In the genomic region with DNA sequence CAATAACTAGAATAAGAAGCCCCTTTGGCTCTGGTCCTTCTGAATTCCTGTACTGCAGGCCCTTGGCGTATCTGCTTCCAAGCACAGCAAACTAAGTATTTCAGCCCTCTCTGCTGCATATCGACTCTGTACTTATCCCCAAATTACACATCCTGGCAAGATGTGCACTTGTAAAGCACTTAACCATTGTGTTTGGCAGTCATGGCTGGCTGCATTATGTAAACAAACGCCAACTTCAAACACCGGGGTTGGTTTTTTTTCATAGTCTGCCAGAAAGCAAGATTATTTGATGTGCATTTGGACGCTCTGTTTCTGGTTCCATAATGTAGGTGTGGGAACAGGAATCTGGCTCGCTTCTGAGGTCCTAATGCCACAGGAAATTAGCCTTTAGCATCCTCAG, we compare ENCODE assay signal across 17 mouse cellular contexts.
DNase-seq lines count a peak whose midpoint lies in the region; ATAC-seq and TF ChIP-seq lines count a peak whose summit lies in the region.
"Had no signal": no experiment of that assay in that cellular context is flagged by ENCODE, and none has a peak within 500 bp of the region (broad histone marks: within the 10 kb centered on the region; RNA-seq: fewer than 3 reads in every experiment).

No protein-coding gene starts in this region.

- no peak for TF ChIP-seq CTCF in liver, adult 2 months (IDR thresholded peaks at IDR 0.05; ENCODE audit: low read depth, low read length)

- H3K4me2 ChIP-seq in forebrain, embryonic 14.5 days (ENCODE audit: low read length): no peak overlapping the region
- no peak overlapping the region for H3K4me2 ChIP-seq in forebrain, embryonic 15.5 days (replicated peaks)
- no peak overlapping the region for H3K4me2 ChIP-seq in liver, embryonic 12.5 days
- H3K4me2 ChIP-seq: forebrain, embryonic 12.5 days; heart, embryonic 13.5 days; hindbrain, embryonic 13.5 days had no signal

- intact Hi-C loops in heart, postnatal 36 days (cut with DNase I): no loop called here

- 54% methylated on average over 6 of the region's 6 CpGs for whole genome bisulfite sequencing in forebrain, embryonic 14.5 days
- WGBS in forebrain, embryonic 15.5 days: 43% methylated on average over 6 of the region's 6 CpGs
- 54% methylated on average over 6 of the region's 6 CpGs for WGBS in liver, adult 2 months
- WGBS in liver, embryonic 12.5 days (ENCODE audit: insufficient replicate concordance): 64% methylated on average over 6 of the region's 6 CpGs

- H3K9ac ChIP-seq in forebrain, embryonic 14.5 days (ENCODE audit: low read length): no peak overlapping the region
- no peak overlapping the region for H3K9ac ChIP-seq in forebrain, embryonic 15.5 days (replicated peaks)
- H3K9ac ChIP-seq in liver, adult 2 months (ENCODE audit: low read depth, low read length): no peak overlapping the region
- no peak overlapping the region for H3K9ac ChIP-seq in liver, embryonic 12.5 days
- H3K9ac ChIP-seq: forebrain, embryonic 12.5 days; heart, embryonic 13.5 days; hindbrain, embryonic 13.5 days had no signal

- ATAC-seq in forebrain, embryonic 14.5 days: no peak
- ATAC-seq in forebrain, embryonic 15.5 days (replicated peaks): no peak
- no peak for ATAC-seq in liver, embryonic 12.5 days
- ATAC-seq: activated CD4-positive, CD25-positive, alpha-beta regulatory T cell, adult 4 months; Patski had no signal

- no peak for TF ChIP-seq POLR2A in liver, adult 2 months (IDR thresholded peaks at IDR 0.05; ENCODE audit: extremely low read depth, insufficient read depth, low read length)

- no peaks in the 10 kb centered on the region for H3K79me2 ChIP-seq in liver, adult 2 months (ENCODE audit: control insufficient read depth, insufficient read depth, low read length)

- peaks cover 5% of the 10 kb centered on the region for H3K4me1 ChIP-seq in forebrain, embryonic 14.5 days (ENCODE audit: control insufficient read depth, insufficient read depth, low read length)
- peaks cover 4% of the 10 kb centered on the region for H3K4me1 ChIP-seq in forebrain, embryonic 15.5 days
- H3K4me1 ChIP-seq in liver, adult 2 months (ENCODE audit: control insufficient read depth, insufficient read depth, low read length): no peaks in the 10 kb centered on the region
- no peaks in the 10 kb centered on the region for H3K4me1 ChIP-seq in liver, embryonic 12.5 days
- H3K4me1 ChIP-seq: hindbrain, embryonic 13.5 days had no signal

- DNase-seq in forebrain, embryonic 14.5 days (ENCODE audit: low spot score): peak; percentile 67
- peak; percentile 25 for DNase-seq in liver, adult 2 months (ENCODE audit: extremely low read depth, low read depth, low spot score)
- peak; percentile 24 for DNase-seq in lung, postnatal 36 days
- DNase-seq in lung, postnatal 25 days (ENCODE audit: low spot score): no peak
- DNase-seq in heart, postnatal 36 days: no peak
- DNase-seq: adrenal gland, postnatal 14 days; cerebellum, adult 2 months; cerebellum, postnatal 10 days; gastrocnemius, adult 2 months; gastrocnemius, postnatal 25 days had no signal

- no peak overlapping the region for H3K27ac ChIP-seq in forebrain, embryonic 14.5 days (ENCODE audit: low read depth, low read length)
- H3K27ac ChIP-seq in forebrain, embryonic 15.5 days (replicated peaks): no peak overlapping the region
- no peak overlapping the region for H3K27ac ChIP-seq in liver, adult 2 months (replicated peaks; ENCODE audit: insufficient read depth, low read depth, low read length)
- no peak overlapping the region for H3K27ac ChIP-seq in liver, embryonic 12.5 days
- H3K27ac ChIP-seq: forebrain, embryonic 12.5 days; gastrocnemius, adult 2 months; heart, embryonic 13.5 days; hindbrain, embryonic 13.5 days had no signal

- no peak overlapping the region for H3K4me3 ChIP-seq in forebrain, embryonic 14.5 days (ENCODE audit: low read depth, low read length)
- no peak overlapping the region for H3K4me3 ChIP-seq in forebrain, embryonic 15.5 days
- no peak overlapping the region for H3K4me3 ChIP-seq in liver, adult 2 months (ENCODE audit: insufficient read depth, low read depth, low read length)
- no peak overlapping the region for H3K4me3 ChIP-seq in liver, embryonic 12.5 days
- H3K4me3 ChIP-seq: forebrain, embryonic 12.5 days; gastrocnemius, adult 2 months; heart, embryonic 13.5 days; hindbrain, embryonic 13.5 days had no signal

- H3K27me3 ChIP-seq in forebrain, embryonic 14.5 days (replicated peaks; ENCODE audit: control insufficient read depth, insufficient read depth, low read length): no peaks in the 10 kb centered on the region
- no peaks in the 10 kb centered on the region for H3K27me3 ChIP-seq in forebrain, embryonic 15.5 days
- no peaks in the 10 kb centered on the region for H3K27me3 ChIP-seq in liver, adult 2 months (ENCODE audit: control insufficient read depth, insufficient read depth, low read length)
- H3K27me3 ChIP-seq in liver, embryonic 12.5 days (replicated peaks): no peaks in the 10 kb centered on the region
- H3K27me3 ChIP-seq: forebrain, embryonic 12.5 days; heart, embryonic 13.5 days; hindbrain, embryonic 13.5 days had no signal

- H3K9me3 ChIP-seq in forebrain, embryonic 14.5 days (replicated peaks; ENCODE audit: control insufficient read depth, low read length): no peaks in the 10 kb centered on the region
- no peaks in the 10 kb centered on the region for H3K9me3 ChIP-seq in forebrain, embryonic 15.5 days
- no peaks in the 10 kb centered on the region for H3K9me3 ChIP-seq in liver, embryonic 12.5 days (replicated peaks)
- H3K9me3 ChIP-seq: forebrain, embryonic 12.5 days; heart, embryonic 13.5 days; hindbrain, embryonic 13.5 days had no signal

- H3K36me3 ChIP-seq in forebrain, embryonic 14.5 days (ENCODE audit: control insufficient read depth, insufficient read depth, low read length): no peaks in the 10 kb centered on the region
- H3K36me3 ChIP-seq in forebrain, embryonic 15.5 days: no peaks in the 10 kb centered on the region
- no peaks in the 10 kb centered on the region for H3K36me3 ChIP-seq in liver, adult 2 months (ENCODE audit: control insufficient read depth, insufficient read depth, low read length)
- no peaks in the 10 kb centered on the region for H3K36me3 ChIP-seq in liver, embryonic 12.5 days
- H3K36me3 ChIP-seq: forebrain, embryonic 12.5 days; heart, embryonic 13.5 days; hindbrain, embryonic 13.5 days had no signal

Comparison
In these comparisons a context has a peak if more than half of its experiments do, and no peak if none do; other contexts are left out.
1. DNase-seq: peak in forebrain, embryonic 14.5 days (single experiment), liver, adult 2 months (single experiment) and lung, postnatal 36 days (single experiment); none in lung, postnatal 25 days (single experiment) and heart, postnatal 36 days (0 of 2).